Mouse (Mus musculus): ENCODE data around the gene Ndufa13. TPM values are rescaled to one million over a fixed set of nuclear protein-coding genes. Genes with fewer than 3 reads are reported as not detected.

Gene Ndufa13
- polyA plus RNA-seq, 1 experiment from 2014 or later = 201 TPM

DNA sequence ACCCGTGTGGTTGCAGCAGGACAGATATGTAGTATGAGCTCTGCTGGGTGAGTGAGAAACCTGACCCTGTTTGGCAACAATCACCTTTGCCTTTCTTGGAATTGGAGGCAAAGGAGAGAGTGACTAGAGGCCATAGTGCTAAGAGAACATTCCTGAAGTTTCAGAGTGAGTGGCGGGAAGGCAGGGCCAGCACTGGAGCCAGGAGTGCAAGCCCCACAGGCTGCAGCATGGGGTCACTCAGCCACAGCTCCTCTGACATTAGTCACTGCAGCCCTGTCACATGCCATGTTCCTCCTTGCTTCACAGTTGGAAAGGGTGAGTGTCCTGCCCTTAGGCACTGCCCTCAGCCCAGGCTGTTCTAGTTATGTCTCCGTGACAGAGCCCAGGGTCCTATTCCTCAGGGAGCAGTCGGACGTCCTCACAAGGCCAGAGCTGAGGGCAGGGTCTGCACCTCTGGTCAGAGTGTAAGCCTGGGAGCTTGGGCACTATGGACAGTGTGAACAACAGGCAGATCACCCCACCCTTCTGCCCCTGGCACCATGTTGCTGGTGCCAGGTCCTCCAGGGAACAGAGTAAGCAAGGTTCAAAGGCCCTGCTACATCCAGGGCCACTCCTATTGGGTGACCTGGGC, 34.5 kb downstream of the Ndufa13 start:
- 50% methylated on average over 5 of the region's 5 CpGs for WGBS
- ATAC-seq (ENCODE audit: low read depth) = no peak
- no peak overlapping the region for H3K4me3 ChIP-seq (ENCODE audit: low read depth, low read length)

GRCm38 (mm10) chr8:69864180-69864579, 38.2 kb downstream of the Ndufa13 start:
- Histone ChIP-seq H3K4me1 (ENCODE audit: control insufficient read depth, insufficient read depth, low read length) (no peaks in the 10 kb centered on the region), H3K36me3 (ENCODE audit: control insufficient read depth, insufficient read depth, low read length) (no peaks in the 10 kb centered on the region), H3K4me3 (ENCODE audit: low read depth, low read length) (no peak overlapping the region), H3K27me3 (replicated peaks; ENCODE audit: control insufficient read depth, insufficient read depth, low read length) (no peaks in the 10 kb centered on the region), H3K9ac (ENCODE audit: low read depth, low read length) (no peak overlapping the region), H3K4me2 (ENCODE audit: low read depth, low read length) (no peak overlapping the region), H3K9me3 (ENCODE audit: control insufficient read depth, low read length) (no peaks in the 10 kb centered on the region), H3K27ac (replicated peaks; ENCODE audit: low read depth, low read length) (no peak overlapping the region)
- 58% methylated on average over 5 of the region's 5 CpGs for WGBS
- ATAC-seq (ENCODE audit: low read depth) (no peak), DNase-seq (ENCODE audit: low spot score) (no peak)

More for the DNA sequence above, 34.5 kb downstream of the Ndufa13 start:
- Histone ChIP-seq H3K9me3 (ENCODE audit: control insufficient read depth, low read length) (no peaks in the 10 kb centered on the region), H3K4me2 (ENCODE audit: low read depth, low read length) (no peak overlapping the region), H3K27ac (replicated peaks; ENCODE audit: low read depth, low read length) (no peak overlapping the region), H3K36me3 (ENCODE audit: control insufficient read depth, insufficient read depth, low read length) (no peaks in the 10 kb centered on the region), H3K4me1 (ENCODE audit: control insufficient read depth, insufficient read depth, low read length) (no peaks in the 10 kb centered on the region), H3K27me3 (replicated peaks; ENCODE audit: control insufficient read depth, insufficient read depth, low read length) (no peaks in the 10 kb centered on the region), H3K9ac (ENCODE audit: low read depth, low read length) (no peak overlapping the region)
- DNase-seq (ENCODE audit: low spot score) = no peak

DNA sequence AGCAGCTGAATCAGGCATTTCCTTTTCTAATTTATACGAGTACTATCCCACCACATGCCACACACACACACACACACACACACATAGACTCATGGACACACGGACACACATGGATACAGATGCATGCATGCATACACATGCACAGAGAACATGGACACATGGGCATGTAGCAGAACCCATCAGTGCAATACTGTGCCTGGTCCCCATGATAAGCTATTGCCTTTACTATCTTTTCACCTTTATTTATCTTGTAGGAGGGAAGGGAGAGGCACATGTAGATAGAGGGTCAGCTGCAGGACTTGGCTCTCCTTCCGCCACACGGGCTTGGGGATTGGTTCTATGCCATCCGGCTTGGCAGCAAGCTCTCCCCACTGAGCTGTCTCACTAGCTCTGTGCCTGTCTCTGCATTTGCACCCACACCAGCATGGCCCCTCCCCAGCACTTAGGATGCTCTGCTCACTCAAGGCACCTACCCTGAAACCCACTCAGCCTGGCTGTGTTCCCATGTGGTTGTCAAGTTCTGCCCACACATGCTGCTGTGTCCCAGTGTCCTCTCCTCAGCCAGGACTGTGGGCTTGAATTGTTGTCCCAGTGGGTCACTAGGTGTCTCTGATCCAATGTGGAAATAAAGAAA, 38.9 kb downstream of the Ndufa13 start:
- H3K4me2 ChIP-seq (ENCODE audit: low read depth, low read length) = no peak overlapping the region
- no peaks in the 10 kb centered on the region for H3K9me3 ChIP-seq (ENCODE audit: control insufficient read depth, low read length)
- WGBS = 87% methylated on average over 5 of the region's 5 CpGs
- H3K36me3 ChIP-seq (ENCODE audit: control insufficient read depth, insufficient read depth, low read length) = no peaks in the 10 kb centered on the region
- H3K4me1 ChIP-seq (ENCODE audit: control insufficient read depth, insufficient read depth, low read length) = no peaks in the 10 kb centered on the region
- H3K4me3 ChIP-seq (ENCODE audit: low read depth, low read length) = no peak overlapping the region
- H3K27ac ChIP-seq (replicated peaks; ENCODE audit: low read depth, low read length) = no peak overlapping the region
- H3K27me3 ChIP-seq (replicated peaks; ENCODE audit: control insufficient read depth, insufficient read depth, low read length) = no peaks in the 10 kb centered on the region
- DNase-seq (ENCODE audit: low spot score) (no peak), ATAC-seq (ENCODE audit: low read depth) (no peak)
- H3K9ac ChIP-seq (ENCODE audit: low read depth, low read length) = no peak overlapping the region

DNA sequence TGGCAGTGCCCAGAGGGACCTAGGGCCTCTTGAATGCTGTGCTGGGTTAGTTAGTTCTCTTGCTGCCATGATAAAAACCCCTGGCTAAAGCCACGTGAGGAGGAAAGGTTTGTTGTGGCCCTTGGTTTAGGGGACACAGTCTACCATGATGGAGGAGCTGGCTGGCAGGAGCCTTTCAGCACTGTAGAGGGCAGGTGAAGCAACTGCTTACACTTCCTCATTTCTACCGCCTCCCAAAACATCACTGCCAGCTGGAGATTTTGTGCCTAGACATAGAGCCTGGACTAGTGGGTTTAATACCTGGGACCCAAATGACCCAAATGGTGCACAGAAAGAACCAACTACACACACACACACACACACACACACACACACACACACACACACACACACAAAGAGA, 41.1 kb downstream of the Ndufa13 start:
- DNase-seq (ENCODE audit: low spot score) (no peak), ATAC-seq (ENCODE audit: low read depth) (no peak)
- Histone ChIP-seq H3K27me3 (replicated peaks; ENCODE audit: control insufficient read depth, insufficient read depth, low read length) (no peaks in the 10 kb centered on the region), H3K27ac (replicated peaks; ENCODE audit: low read depth, low read length) (no peak overlapping the region), H3K4me1 (ENCODE audit: control insufficient read depth, insufficient read depth, low read length) (no peaks in the 10 kb centered on the region), H3K9me3 (ENCODE audit: control insufficient read depth, low read length) (no peaks in the 10 kb centered on the region), H3K9ac (ENCODE audit: low read depth, low read length) (no peak overlapping the region), H3K4me2 (ENCODE audit: low read depth, low read length) (no peak overlapping the region), H3K4me3 (ENCODE audit: low read depth, low read length) (no peak overlapping the region), H3K36me3 (ENCODE audit: control insufficient read depth, insufficient read depth, low read length) (no peaks in the 10 kb centered on the region)
- 65% methylated on average over 2 of the region's 2 CpGs for WGBS

DNA sequence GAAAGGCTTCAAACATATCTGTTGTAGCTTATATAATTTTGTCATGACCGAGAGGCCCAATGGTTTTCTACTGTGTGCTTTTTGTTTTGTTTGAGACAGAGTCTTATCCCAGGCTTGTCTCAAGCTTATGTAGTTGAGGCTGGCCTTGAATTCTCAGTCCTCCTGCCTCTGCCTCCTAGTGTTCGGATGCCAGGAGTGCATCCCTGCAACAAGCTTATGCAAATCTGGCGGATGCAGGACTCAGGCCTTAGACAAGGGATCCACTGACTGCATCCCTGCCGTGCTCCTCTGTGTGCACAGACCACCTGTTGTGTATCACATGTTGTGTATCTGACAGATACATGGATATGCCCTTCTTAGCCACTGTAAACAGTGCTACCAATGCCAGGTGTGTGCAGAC, 41.6 kb downstream of the Ndufa13 start:
- H3K36me3 ChIP-seq (ENCODE audit: control insufficient read depth, insufficient read depth, low read length) = no peaks in the 10 kb centered on the region
- H3K4me1 ChIP-seq (ENCODE audit: control insufficient read depth, insufficient read depth, low read length) = no peaks in the 10 kb centered on the region
- ATAC-seq (ENCODE audit: low read depth) (no peak), DNase-seq (ENCODE audit: low spot score) (no peak)
- no peaks in the 10 kb centered on the region for H3K9me3 ChIP-seq (ENCODE audit: control insufficient read depth, low read length)
- no peak overlapping the region for H3K4me3 ChIP-seq (ENCODE audit: low read depth, low read length)
- no peak overlapping the region for H3K9ac ChIP-seq (ENCODE audit: low read depth, low read length)
- no peaks in the 10 kb centered on the region for H3K27me3 ChIP-seq (replicated peaks; ENCODE audit: control insufficient read depth, insufficient read depth, low read length)
- H3K27ac ChIP-seq (replicated peaks; ENCODE audit: low read depth, low read length) = no peak overlapping the region
- WGBS = 62% methylated on average over 4 of the region's 4 CpGs
- H3K4me2 ChIP-seq (ENCODE audit: low read depth, low read length) = no peak overlapping the region

GRCm38 (mm10) chr8:69853869-69854268, 48.5 kb downstream of the Ndufa13 start:
- no peaks in the 10 kb centered on the region for H3K9me3 ChIP-seq (ENCODE audit: control insufficient read depth, low read length)
- WGBS = 92% methylated on average over 10 of the region's 10 CpGs
- no peak for ATAC-seq (ENCODE audit: low read depth)
- H3K27ac ChIP-seq (replicated peaks; ENCODE audit: low read depth, low read length) = no peak overlapping the region
- no peaks in the 10 kb centered on the region for H3K4me1 ChIP-seq (ENCODE audit: control insufficient read depth, insufficient read depth, low read length)
- no peak overlapping the region for H3K9ac ChIP-seq (ENCODE audit: low read depth, low read length)
- H3K4me3 ChIP-seq (ENCODE audit: low read depth, low read length) = no peak overlapping the region
- H3K4me2 ChIP-seq (ENCODE audit: low read depth, low read length) = no peak overlapping the region
- no peaks in the 10 kb centered on the region for H3K27me3 ChIP-seq (replicated peaks; ENCODE audit: control insufficient read depth, insufficient read depth, low read length)
- DNase-seq (ENCODE audit: low spot score) = no peak
- no peaks in the 10 kb centered on the region for H3K36me3 ChIP-seq (ENCODE audit: control insufficient read depth, insufficient read depth, low read length)

GRCm38 (mm10) chr8:69850926-69851506, 51.3 kb downstream of the Ndufa13 start:
- Histone ChIP-seq H3K4me1 (ENCODE audit: control insufficient read depth, insufficient read depth, low read length) (no peaks in the 10 kb centered on the region), H3K36me3 (ENCODE audit: control insufficient read depth, insufficient read depth, low read length) (no peaks in the 10 kb centered on the region), H3K4me3 (ENCODE audit: low read depth, low read length) (no peak overlapping the region), H3K9me3 (ENCODE audit: control insufficient read depth, low read length) (no peaks in the 10 kb centered on the region), H3K27ac (replicated peaks; ENCODE audit: low read depth, low read length) (no peak overlapping the region), H3K9ac (ENCODE audit: low read depth, low read length) (no peak overlapping the region), H3K4me2 (ENCODE audit: low read depth, low read length) (no peak overlapping the region), H3K27me3 (replicated peaks; ENCODE audit: control insufficient read depth, insufficient read depth, low read length) (no peaks in the 10 kb centered on the region)
- ATAC-seq (ENCODE audit: low read depth) (no peak), DNase-seq (ENCODE audit: low spot score) (no peak)
- 79% methylated on average over 7 of the region's 7 CpGs for WGBS

DNA sequence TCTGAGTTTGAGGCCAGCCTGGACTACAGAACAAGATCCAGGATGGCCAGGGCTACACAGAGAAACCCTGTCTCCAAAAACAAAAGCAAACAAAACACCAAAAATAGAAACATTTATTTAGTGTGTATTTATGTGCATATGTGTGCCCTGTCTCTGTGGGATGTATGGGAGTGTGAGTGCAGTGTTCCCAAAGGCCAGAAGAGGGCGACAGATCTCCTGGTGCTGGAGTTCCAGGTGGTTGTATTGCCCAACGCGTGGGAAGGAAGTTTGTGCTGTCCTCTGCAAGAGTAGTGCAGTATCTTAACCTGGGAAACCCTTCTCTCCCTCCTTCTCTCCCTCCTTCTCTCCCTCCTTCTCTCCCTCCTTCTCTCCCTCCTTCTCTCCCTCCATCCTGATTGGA, 52.5 kb downstream of the Ndufa13 start:
- WGBS = 33% methylated on average over 3 of the region's 3 CpGs
- no peak for ATAC-seq (ENCODE audit: low read depth)
- DNase-seq (ENCODE audit: low spot score) = no peak
- H3K4me3 ChIP-seq (ENCODE audit: low read depth, low read length) = no peak overlapping the region
- H3K27ac ChIP-seq (replicated peaks; ENCODE audit: low read depth, low read length) = no peak overlapping the region
- no peak overlapping the region for H3K4me2 ChIP-seq (ENCODE audit: low read depth, low read length)
- H3K9ac ChIP-seq (ENCODE audit: low read depth, low read length) = no peak overlapping the region
- H3K27me3 ChIP-seq (replicated peaks; ENCODE audit: control insufficient read depth, insufficient read depth, low read length) = no peaks in the 10 kb centered on the region
- H3K4me1 ChIP-seq (ENCODE audit: control insufficient read depth, insufficient read depth, low read length) = no peaks in the 10 kb centered on the region
- no peaks in the 10 kb centered on the region for H3K36me3 ChIP-seq (ENCODE audit: control insufficient read depth, insufficient read depth, low read length)
- no peaks in the 10 kb centered on the region for H3K9me3 ChIP-seq (ENCODE audit: control insufficient read depth, low read length)

- 76% methylated on average over 8 of the region's 8 CpGs for WGBS
- peak; percentile 57 for DNase-seq (ENCODE audit: low spot score)
- H3K4me2 ChIP-seq (ENCODE audit: low read depth, low read length) = no peak overlapping the region
- H3K9ac ChIP-seq (ENCODE audit: low read depth, low read length) = no peak overlapping the region
- H3K36me3 ChIP-seq (ENCODE audit: control insufficient read depth, insufficient read depth, low read length) = no peaks in the 10 kb centered on the region
- no peaks in the 10 kb centered on the region for H3K27me3 ChIP-seq (replicated peaks; ENCODE audit: control insufficient read depth, insufficient read depth, low read length)
- H3K27ac ChIP-seq (replicated peaks; ENCODE audit: low read depth, low read length) = no peak overlapping the region
- H3K4me1 ChIP-seq (ENCODE audit: control insufficient read depth, insufficient read depth, low read length) = no peaks in the 10 kb centered on the region
- ATAC-seq (ENCODE audit: low read depth) = peak; percentile 71
- H3K9me3 ChIP-seq (ENCODE audit: control insufficient read depth, low read length) = no peaks in the 10 kb centered on the region
- H3K4me3 ChIP-seq (ENCODE audit: low read depth, low read length) = no peak overlapping the region
These were observed 53.4 kb downstream of the Ndufa13 start for GRCm38 (mm10) chr8:69848951-69849350.
